Mouse (Mus musculus) cerebellum, adult 2 months (tissue): ENCODE measurements around the gene Sema5a. TPM values are rescaled to one million over a fixed set of nuclear protein-coding genes. Genes with fewer than 3 reads are reported as not detected.

Experiments used
- DNase-seq, 2 experiments: peaks; one replicate each; pipeline ENCODE4 v3.0.0; 2021
- H3K27ac ChIP-seq: fragments of 200-500 bp; 2 replicates; pipeline ENCODE4 v1.5.1; 2012; ENCODE audit warnings: low read length, control low read depth, inconsistent platforms; ENCODE audit not compliant: insufficient read depth
- H3K27me3 ChIP-seq: fragments of 200-500 bp; 2 replicates; pipeline ENCODE4 v1.6.1; 2012; ENCODE audit warnings: inconsistent platforms, mild to moderate bottlenecking, low read length, moderate library complexity; ENCODE audit not compliant: control insufficient read depth, insufficient read depth
- H3K4me1 ChIP-seq: fragments of 200-500 bp; 2 replicates; pipeline ENCODE4 v1.6.1; 2011; ENCODE audit warnings: low read length; ENCODE audit not compliant: control insufficient read depth, insufficient read depth
- H3K4me3 ChIP-seq: fragments of 200-500 bp; replicated peaks from 2 replicates; pipeline ENCODE3; 2011; ENCODE audit warnings: mild to moderate bottlenecking, low read depth, low read length, control low read depth; ENCODE audit not compliant: insufficient read depth
- CTCF ChIP-seq: fragments of 200-500 bp; IDR thresholded peaks from 2 replicates; pipeline ENCODE4 v1.5.1; 2011; ENCODE audit warnings: low read depth, mild to moderate bottlenecking, control low read depth, low read length, moderate library complexity, borderline replicate concordance; ENCODE audit not compliant: insufficient read depth
- POLR2A ChIP-seq: fragments of 200-500 bp; IDR thresholded peaks from 2 replicates; pipeline ENCODE4 v1.6.1; 2011; ENCODE audit warnings: low read length, control low read depth, borderline replicate concordance; ENCODE audit not compliant: insufficient read depth
- WGBS: fragments of 180-500 bp; shearing (Covaris S2); methylation state at CpG from one replicate; pipeline ENCODE4 v1.1.7; 2018; 5-methylcytosine and 5-hydroxymethylcytosine counted together
- polyA plus RNA-seq: library from polyadenylated mRNA; depleted of rRNA; stranded (reverse); fragments of >200 nt; gene quantifications from 2 replicates; pipeline ENCODE4 v1.2.3, GENCODE M21; 2012

Gene Sema5a
- polyA plus RNA-seq, 1 experiment: 11.1 TPM

- Histone ChIP-seq H3K4me1 (no peaks in the 10 kb centered on the region; the same call in 1 of the 2 replicates), H3K27me3 (no peaks in the 10 kb centered on the region), H3K4me3 (no peak overlapping the region), H3K27ac (no peak overlapping the region)
- peak in 1 of 2 experiments; percentile 49 for DNase-seq
- TF ChIP-seq POLR2A (no peak), CTCF (no peak)
- 33% methylated on average over 2 of the region's 2 CpGs for WGBS
Measured at GRCm38 (mm10) chr15:32558925-32559324, 314.3 kb downstream of the Sema5a start.

DNA sequence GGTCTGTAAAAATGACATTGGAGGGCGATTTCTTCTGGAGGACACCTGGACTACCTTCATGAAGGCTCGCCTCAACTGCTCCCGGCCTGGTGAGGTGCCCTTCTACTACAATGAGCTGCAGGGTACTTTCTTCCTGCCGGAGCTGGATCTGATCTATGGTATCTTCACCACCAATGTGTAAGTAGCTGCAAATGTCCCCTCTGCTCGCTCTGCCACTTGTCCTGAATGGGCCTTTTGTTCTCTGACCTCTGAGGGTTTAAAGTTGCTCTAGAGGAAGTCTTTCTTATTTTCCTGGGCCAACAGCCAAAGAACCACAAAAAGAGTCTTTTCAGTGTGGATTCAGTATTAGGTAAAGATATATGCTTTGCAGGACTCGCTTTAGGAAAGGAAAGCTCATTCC is 318.0 kb downstream of the Sema5a start:
- whole genome bisulfite sequencing: 83% methylated on average over 6 of the region's 6 CpGs
- no peak for TF ChIP-seq CTCF
- no peak for TF ChIP-seq POLR2A
- DNase-seq: no peak
- H3K27ac ChIP-seq: no peak overlapping the region
- H3K27me3 ChIP-seq: no peaks in the 10 kb centered on the region
- no peaks in the 10 kb centered on the region; the same call in 1 of the 2 replicates for H3K4me1 ChIP-seq
- no peak overlapping the region for H3K4me3 ChIP-seq

GRCm38 (mm10) chr15:32568181-32568857 is 323.7 kb downstream of the Sema5a start:
- H3K4me1 ChIP-seq: no peaks in the 10 kb centered on the region
- 90% methylated on average over 3 of the region's 3 CpGs for WGBS
- H3K27ac ChIP-seq: no peak overlapping the region
- no peaks in the 10 kb centered on the region for H3K27me3 ChIP-seq
- no peak overlapping the region for H3K4me3 ChIP-seq
- peak; percentile 38 to 63 for DNase-seq
- TF ChIP-seq POLR2A (no peak), CTCF (peak; percentile 55; the same call in 1 of the 2 replicates)

- Histone ChIP-seq H3K27me3 (no peaks in the 10 kb centered on the region), H3K4me3 (no peak overlapping the region), H3K4me1 (no peaks in the 10 kb centered on the region), H3K27ac (no peak overlapping the region)
- WGBS: 54% methylated on average over 6 of the region's 6 CpGs
- no peak for DNase-seq
- TF ChIP-seq POLR2A (no peak), CTCF (no peak)
Measured at GRCm38 (mm10) chr15:32568858-32569387, 324.3 kb downstream of the Sema5a start.

DNA sequence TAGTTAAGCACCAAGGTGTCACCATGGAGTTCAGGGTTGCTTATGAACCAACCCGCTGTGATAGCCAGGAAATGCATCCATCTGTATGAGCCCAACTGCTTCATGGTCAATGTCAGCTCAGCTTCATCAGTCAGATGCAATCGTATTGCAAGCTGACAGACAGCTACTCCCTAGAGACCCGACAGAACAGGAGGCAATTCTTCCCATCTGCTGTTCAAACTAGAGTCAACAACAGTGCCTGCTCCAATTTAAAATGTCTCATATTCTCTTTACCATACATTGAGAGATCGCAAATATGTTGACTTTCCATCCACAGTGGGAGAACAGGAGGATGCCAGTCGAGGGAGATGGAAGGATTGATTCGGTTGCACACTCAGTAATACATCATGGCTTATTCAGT is 329.7 kb downstream of the Sema5a start:
- TF ChIP-seq POLR2A (no peak), CTCF (no peak)
- H3K4me3 ChIP-seq: no peak overlapping the region
- H3K27me3 ChIP-seq: no peaks in the 10 kb centered on the region
- no peak for DNase-seq
- no peaks in the 10 kb centered on the region for H3K4me1 ChIP-seq
- H3K27ac ChIP-seq: no peak overlapping the region
- 32% methylated on average over 6 of the region's 6 CpGs for WGBS

DNA sequence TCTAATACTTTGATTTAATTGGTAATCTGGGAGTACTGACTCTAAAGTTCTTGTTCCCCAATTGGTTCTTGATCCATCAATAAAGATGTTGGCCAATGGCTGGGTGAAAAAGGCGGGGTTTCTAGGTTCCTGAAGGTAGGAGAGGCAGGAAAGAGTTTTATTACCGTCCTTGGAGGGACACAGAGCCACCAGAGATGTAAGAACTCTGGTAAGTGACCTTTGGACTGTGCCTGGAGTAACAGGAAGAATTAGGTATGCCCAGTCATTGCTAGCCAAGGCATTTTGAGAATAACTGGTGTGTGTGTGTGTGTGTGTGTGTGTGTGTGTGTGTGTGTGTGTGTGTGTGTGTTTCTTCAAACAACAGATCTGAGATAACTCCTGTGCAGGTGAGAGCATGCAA is 330.6 kb downstream of the Sema5a start:
- Histone ChIP-seq H3K27me3 (no peaks in the 10 kb centered on the region), H3K27ac (no peak overlapping the region), H3K4me3 (no peak overlapping the region), H3K4me1 (no peaks in the 10 kb centered on the region)
- TF ChIP-seq CTCF (no peak), POLR2A (no peak)
- WGBS: 89% methylated on average over 2 of the region's 2 CpGs
- DNase-seq: no peak

DNA sequence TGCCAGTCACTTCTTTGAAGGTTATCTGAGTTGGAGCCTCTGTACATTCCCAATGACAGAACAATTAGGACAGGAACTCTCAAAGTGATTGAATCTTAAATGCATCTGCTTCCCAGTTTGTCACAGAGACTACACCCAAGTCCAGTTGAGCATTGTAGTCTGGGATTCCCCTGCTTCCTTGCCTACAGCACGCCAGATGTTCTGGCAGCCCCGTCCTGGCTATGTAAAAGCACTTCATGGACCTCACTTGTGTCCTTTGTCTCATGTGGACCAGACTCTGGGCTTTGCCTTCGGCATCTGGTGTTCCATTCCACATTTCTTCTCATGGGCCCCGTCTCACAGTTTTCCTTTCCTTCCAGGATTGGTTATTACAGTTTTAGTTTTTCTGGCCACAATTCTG is 334.7 kb downstream of the Sema5a start:
- H3K27ac ChIP-seq: no peak overlapping the region
- no peaks in the 10 kb centered on the region for H3K27me3 ChIP-seq
- no peak overlapping the region for H3K4me3 ChIP-seq
- WGBS: 89% methylated on average over 4 of the region's 4 CpGs
- H3K4me1 ChIP-seq: no peaks in the 10 kb centered on the region
- DNase-seq: no peak
- TF ChIP-seq CTCF (no peak), POLR2A (no peak)

DNA sequence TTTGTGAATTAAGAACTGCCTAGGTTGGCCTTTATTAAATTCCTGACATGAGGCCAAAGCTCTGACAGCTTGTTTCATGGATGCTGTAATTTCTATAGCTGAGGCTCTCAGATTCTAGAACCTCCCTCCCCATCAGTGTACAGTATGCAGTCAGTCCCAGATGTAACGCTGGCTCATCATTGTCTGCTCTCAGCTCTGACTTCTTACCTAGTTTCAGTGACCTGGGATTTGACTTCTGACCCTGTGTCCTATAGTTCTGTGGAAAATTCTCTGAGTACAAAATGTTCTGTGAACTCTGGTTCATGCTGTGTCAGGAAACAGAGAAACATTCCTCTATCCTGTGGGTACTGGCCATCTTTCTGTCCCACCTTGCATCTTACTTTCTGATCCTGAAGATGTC is 346.0 kb downstream of the Sema5a start:
- DNase-seq: no peak
- H3K4me1 ChIP-seq: no peaks in the 10 kb centered on the region
- TF ChIP-seq POLR2A: no peak
- TF ChIP-seq CTCF: no peak
- no peak overlapping the region for H3K27ac ChIP-seq
- WGBS: 48% methylated on average over 1 of the region's 1 CpGs
- no peak overlapping the region for H3K4me3 ChIP-seq
- no peaks in the 10 kb centered on the region for H3K27me3 ChIP-seq
